In genomic region chr3:142318147-142318546, GRCm38 (mm10) we compare ENCODE assay signal across 9 mouse cellular contexts.
DNase-seq lines count a peak whose midpoint lies in the region; ATAC-seq lines count a peak whose summit lies in the region.
"Had no signal": no experiment of that assay in that cellular context is flagged by ENCODE, and none has a peak within 500 bp of the region (broad histone marks: within the 10 kb centered on the region; RNA-seq: fewer than 3 reads in every experiment).

No protein-coding gene starts in this region.

- H3K4me2 ChIP-seq in neural tube, embryonic 11.5 days (ENCODE audit: low read depth), result no peak overlapping the region
- H3K4me2 ChIP-seq in embryonic facial prominence, embryonic 15.5 days (replicated peaks), result no peak overlapping the region
- no peak overlapping the region for H3K4me2 ChIP-seq in limb, embryonic 15.5 days
- H3K4me2 ChIP-seq: liver, embryonic 13.5 days had no signal

- H3K27me3 ChIP-seq in neural tube, embryonic 11.5 days (ENCODE audit: control insufficient read depth, insufficient read depth, low read length), result no peaks in the 10 kb centered on the region
- no peaks in the 10 kb centered on the region for H3K27me3 ChIP-seq in embryonic facial prominence, embryonic 15.5 days
- H3K27me3 ChIP-seq in limb, embryonic 15.5 days, result no peaks in the 10 kb centered on the region
- H3K27me3 ChIP-seq: liver, embryonic 13.5 days had no signal

- no peak overlapping the region for H3K4me3 ChIP-seq in neural tube, embryonic 11.5 days (ENCODE audit: low read depth, low read length)
- no peak overlapping the region for H3K4me3 ChIP-seq in embryonic facial prominence, embryonic 15.5 days (replicated peaks)
- no peak overlapping the region for H3K4me3 ChIP-seq in limb, embryonic 15.5 days
- H3K4me3 ChIP-seq: liver, embryonic 13.5 days had no signal

- H3K36me3 ChIP-seq in neural tube, embryonic 11.5 days (ENCODE audit: control insufficient read depth, insufficient read depth, low read length), result no peaks in the 10 kb centered on the region
- no peaks in the 10 kb centered on the region for H3K36me3 ChIP-seq in embryonic facial prominence, embryonic 15.5 days
- no peaks in the 10 kb centered on the region for H3K36me3 ChIP-seq in limb, embryonic 15.5 days
- H3K36me3 ChIP-seq: liver, embryonic 13.5 days had no signal

- H3K9ac ChIP-seq in neural tube, embryonic 11.5 days (ENCODE audit: low read length), result no peak overlapping the region
- no peak overlapping the region for H3K9ac ChIP-seq in embryonic facial prominence, embryonic 15.5 days
- H3K9ac ChIP-seq in limb, embryonic 15.5 days, result no peak overlapping the region
- H3K9ac ChIP-seq: liver, embryonic 13.5 days had no signal

- no peak overlapping the region for H3K27ac ChIP-seq in neural tube, embryonic 11.5 days (ENCODE audit: low read depth, low read length)
- 0 out of 2 replicates have a peak overlapping the region, but pooled peaks have one; percentile 36 for H3K27ac ChIP-seq in embryonic facial prominence, embryonic 15.5 days (replicated peaks)
- H3K27ac ChIP-seq in limb, embryonic 15.5 days, result no peak overlapping the region
- H3K27ac ChIP-seq: liver, embryonic 13.5 days had no signal

- 21% methylated on average over 2 of the region's 2 CpGs for WGBS in neural tube, embryonic 11.5 days
- 34% methylated on average over 2 of the region's 2 CpGs for WGBS in embryonic facial prominence, embryonic 15.5 days
- 53% methylated on average over 2 of the region's 2 CpGs for WGBS in limb, embryonic 15.5 days

- DNase-seq in neural tube, embryonic 11.5 days (ENCODE audit: low spot score), result peak; percentile 70
- no peak for DNase-seq in neural tube, embryonic 10.5 days (ENCODE audit: extremely low spot score, low spot score)
- peak; percentile 77 to 82 for DNase-seq in heart, adult 9 months (ENCODE audit: low spot score in 2 of 2)
- DNase-seq in kidney, adult 8-10 months, result peak; percentile 47 to 49
- DNase-seq in retina, embryonic 14.5 days (ENCODE audit: low spot score), result peak; percentile 78
- DNase-seq in spleen, postnatal 14 days (ENCODE audit: low spot score in 2 of 2), result no peak
- DNase-seq: liver, embryonic 13.5 days had no signal

- H3K9me3 ChIP-seq in neural tube, embryonic 11.5 days (ENCODE audit: control insufficient read depth, low read length), result no peaks in the 10 kb centered on the region
- H3K9me3 ChIP-seq in embryonic facial prominence, embryonic 15.5 days (replicated peaks), result no peaks in the 10 kb centered on the region
- H3K9me3 ChIP-seq in limb, embryonic 15.5 days, result no peaks in the 10 kb centered on the region
- H3K9me3 ChIP-seq: liver, embryonic 13.5 days had no signal

- H3K4me1 ChIP-seq in neural tube, embryonic 11.5 days (ENCODE audit: control insufficient read depth, insufficient read depth, low read length), result no peaks in the 10 kb centered on the region
- H3K4me1 ChIP-seq in embryonic facial prominence, embryonic 15.5 days, result no peaks in the 10 kb centered on the region
- H3K4me1 ChIP-seq in limb, embryonic 15.5 days, result no peaks in the 10 kb centered on the region

- ATAC-seq in neural tube, embryonic 11.5 days (ENCODE audit: insufficient read depth, low FRiP score, low TSS enrichment), result peak; percentile 93
- peak; percentile 70; the same call in 1 of the 2 replicates for ATAC-seq in embryonic facial prominence, embryonic 15.5 days (ENCODE audit: insufficient number of reproducible peaks, low FRiP score, low TSS enrichment, low read depth)
- ATAC-seq in limb, embryonic 15.5 days (ENCODE audit: insufficient number of reproducible peaks, low FRiP score, low TSS enrichment, low read depth), result 0 out of 2 replicates have a peak, but pooled peaks have one; percentile 35

Comparison
In these comparisons a context has a peak if more than half of its experiments do, and no peak if none do; other contexts are left out.
1. DNase-seq: peak in neural tube, embryonic 11.5 days (single experiment), heart, adult 9 months (2 of 2), kidney, adult 8-10 months (2 of 2) and retina, embryonic 14.5 days (single experiment); none in neural tube, embryonic 10.5 days (single experiment) and spleen, postnatal 14 days (0 of 2).
2. ATAC-seq: peak in every context shown above with its lines; median percentile 93 in neural tube, embryonic 11.5 days; 70 in embryonic facial prominence, embryonic 15.5 days; 35 in limb, embryonic 15.5 days.